Comparison of ENCODE assay signal across 8 mouse cellular contexts in the genomic region with DNA sequence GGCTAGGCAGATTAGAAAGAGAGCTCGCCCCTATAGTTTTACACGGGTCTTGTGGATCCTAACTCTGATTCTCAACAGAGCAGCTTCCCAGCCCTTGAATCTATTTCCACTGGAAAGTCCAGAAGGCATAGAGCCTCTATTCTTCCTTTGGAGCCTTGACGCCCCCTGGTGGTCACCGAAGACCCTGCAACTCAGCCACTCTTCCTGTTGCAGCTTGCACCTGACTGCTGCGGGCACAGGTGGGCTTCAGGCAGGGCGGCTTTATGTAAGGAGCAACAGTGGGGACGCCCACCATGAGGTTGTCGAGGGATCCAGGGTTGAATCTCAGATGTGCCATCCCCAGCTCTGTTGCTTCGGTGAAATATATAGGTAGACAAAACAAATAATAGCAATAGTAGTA. TPM values are rescaled to one million over a fixed set of nuclear protein-coding genes. Genes with fewer than 3 reads are reported as not detected.
DNase-seq lines count a peak whose midpoint lies in the region; ATAC-seq lines count a peak whose summit lies in the region.

No protein-coding gene starts in this region.

- ATAC-seq in hindbrain, embryonic 12.5 days (ENCODE audit: low FRiP score), result no peak
- peak; percentile 75 for ATAC-seq in forebrain, embryonic 14.5 days
- no peak for ATAC-seq in liver, embryonic 13.5 days (ENCODE audit: low read depth)
- ATAC-seq in neural tube, embryonic 15.5 days (ENCODE audit: low FRiP score), result peak; percentile 38; the same call in 1 of the 2 replicates

- H3K9me3 ChIP-seq in hindbrain, embryonic 10.5 days, result no peaks in the 10 kb centered on the region
- H3K9me3 ChIP-seq in hindbrain, embryonic 12.5 days (replicated peaks), result no peaks in the 10 kb centered on the region
- no peaks in the 10 kb centered on the region for H3K9me3 ChIP-seq in forebrain, embryonic 14.5 days (replicated peaks; ENCODE audit: control insufficient read depth, low read length)
- no peaks in the 10 kb centered on the region for H3K9me3 ChIP-seq in liver, embryonic 13.5 days (replicated peaks)
- no peaks in the 10 kb centered on the region for H3K9me3 ChIP-seq in neural tube, embryonic 15.5 days (replicated peaks)

- H3K9ac ChIP-seq in hindbrain, embryonic 12.5 days, result no peak overlapping the region
- H3K9ac ChIP-seq in forebrain, embryonic 14.5 days (ENCODE audit: low read length), result no peak overlapping the region
- no peak overlapping the region for H3K9ac ChIP-seq in liver, embryonic 13.5 days
- H3K9ac ChIP-seq in neural tube, embryonic 15.5 days (replicated peaks), result no peak overlapping the region

- H3K4me2 ChIP-seq in hindbrain, embryonic 12.5 days (replicated peaks), result no peak overlapping the region
- H3K4me2 ChIP-seq in forebrain, embryonic 14.5 days (ENCODE audit: low read length), result no peak overlapping the region
- no peak overlapping the region for H3K4me2 ChIP-seq in liver, embryonic 13.5 days
- no peak overlapping the region for H3K4me2 ChIP-seq in neural tube, embryonic 15.5 days

- H3K27ac ChIP-seq in hindbrain, embryonic 10.5 days, result no peak overlapping the region
- no peak overlapping the region for H3K27ac ChIP-seq in hindbrain, embryonic 12.5 days
- no peak overlapping the region for H3K27ac ChIP-seq in forebrain, embryonic 14.5 days (ENCODE audit: low read depth, low read length)
- H3K27ac ChIP-seq in liver, embryonic 13.5 days, result no peak overlapping the region
- no peak overlapping the region for H3K27ac ChIP-seq in neural tube, embryonic 15.5 days (replicated peaks)

- H3K36me3 ChIP-seq in hindbrain, embryonic 10.5 days, result no peaks in the 10 kb centered on the region
- H3K36me3 ChIP-seq in hindbrain, embryonic 12.5 days, result no peaks in the 10 kb centered on the region
- no peaks in the 10 kb centered on the region for H3K36me3 ChIP-seq in forebrain, embryonic 14.5 days (ENCODE audit: control insufficient read depth, insufficient read depth, low read length)
- no peaks in the 10 kb centered on the region for H3K36me3 ChIP-seq in liver, embryonic 13.5 days
- no peaks in the 10 kb centered on the region for H3K36me3 ChIP-seq in neural tube, embryonic 15.5 days

- WGBS in hindbrain, embryonic 10.5 days, result 9% methylated on average over 9 of the region's 9 CpGs
- WGBS in hindbrain, embryonic 12.5 days, result 9% methylated on average over 9 of the region's 9 CpGs
- 2% methylated on average over 9 of the region's 9 CpGs for WGBS in forebrain, embryonic 14.5 days
- WGBS in liver, embryonic 13.5 days (ENCODE audit: insufficient replicate concordance), result 9% methylated on average over 9 of the region's 9 CpGs
- 6% methylated on average over 9 of the region's 9 CpGs for WGBS in neural tube, embryonic 15.5 days

- H3K27me3 ChIP-seq in hindbrain, embryonic 10.5 days (ENCODE audit: insufficient read depth, poor library complexity, severe bottlenecking), result peaks cover 19% of the 10 kb centered on the region
- H3K27me3 ChIP-seq in hindbrain, embryonic 12.5 days, result peaks cover 16% of the 10 kb centered on the region
- H3K27me3 ChIP-seq in forebrain, embryonic 14.5 days (replicated peaks; ENCODE audit: control insufficient read depth, insufficient read depth, low read length), result peaks cover 10% of the 10 kb centered on the region
- 0 out of 2 replicates have a peak, but pooled peaks cover 3% of the 10 kb centered on the region for H3K27me3 ChIP-seq in liver, embryonic 13.5 days
- peaks cover 8% of the 10 kb centered on the region; the same call in 1 of the 2 replicates for H3K27me3 ChIP-seq in neural tube, embryonic 15.5 days (replicated peaks)

- DNase-seq in hindbrain, embryonic 10.5 days (ENCODE audit: low spot score), result peak; percentile 76
- peak; percentile 28 for DNase-seq in c-Kit-positive CD71-negative TER-119-negative erythroid progenitor cells, embryonic 14.5 days (ENCODE audit: low read depth)
- DNase-seq in forebrain, embryonic 14.5 days (ENCODE audit: low spot score), result peak; percentile 87
- DNase-seq in kidney, adult 8-10 months, result peak; percentile 36 to 70
- DNase-seq in liver, embryonic 13.5 days, result peak; percentile 19
- DNase-seq in thymus, postnatal 14 days, result peak; percentile 61

- peaks cover 6% of the 10 kb centered on the region for H3K4me1 ChIP-seq in hindbrain, embryonic 10.5 days (replicated peaks)
- H3K4me1 ChIP-seq in hindbrain, embryonic 12.5 days, result no peaks in the 10 kb centered on the region
- no peaks in the 10 kb centered on the region for H3K4me1 ChIP-seq in forebrain, embryonic 14.5 days (ENCODE audit: control insufficient read depth, insufficient read depth, low read length)
- no peaks in the 10 kb centered on the region for H3K4me1 ChIP-seq in liver, embryonic 13.5 days (replicated peaks)
- no peaks in the 10 kb centered on the region for H3K4me1 ChIP-seq in neural tube, embryonic 15.5 days

- no peak overlapping the region for H3K4me3 ChIP-seq in hindbrain, embryonic 10.5 days
- no peak overlapping the region for H3K4me3 ChIP-seq in hindbrain, embryonic 12.5 days
- H3K4me3 ChIP-seq in forebrain, embryonic 14.5 days (ENCODE audit: low read depth, low read length), result no peak overlapping the region
- no peak overlapping the region for H3K4me3 ChIP-seq in liver, embryonic 13.5 days (replicated peaks)
- no peak overlapping the region for H3K4me3 ChIP-seq in neural tube, embryonic 15.5 days (replicated peaks)

RNA-seq across cellular contexts. Expression of a gene that starts 34.5 kb away (rescaled TPM):
- 1.6 and 13.8 TPM in 2 replicates for polyA plus RNA-seq in hindbrain, embryonic 10.5 days (2016; fragmentation: Nextera tagmentation; extraction: Ambion mirVana)
- 73.4 and 73.8 TPM in 2 replicates for polyA plus RNA-seq in hindbrain, embryonic 12.5 days (2016; fragmentation: Nextera tagmentation; extraction: Ambion mirVana)
- 108 and 139 TPM in 2 replicates for polyA plus RNA-seq in forebrain, embryonic 14.5 days (2014; fragmentation: Nextera tagmentation; extraction: Ambion mirVana)
- polyA plus RNA-seq in liver, embryonic 13.5 days (2015; fragmentation: Nextera tagmentation; extraction: Ambion mirVana), result 0.57 and 0.95 TPM in 2 replicates
- polyA plus RNA-seq in neural tube, embryonic 15.5 days (2015; fragmentation: Nextera tagmentation; extraction: Ambion mirVana), result 359 and 415 TPM in 2 replicates

RNA-seq across cellular contexts. Expression of a gene that starts 40.4 kb away (rescaled TPM):
- 80.3 and 80.7 TPM in 2 replicates for polyA plus RNA-seq in hindbrain, embryonic 10.5 days (2016; fragmentation: Nextera tagmentation; extraction: Ambion mirVana)
- 92.5 and 94.5 TPM in 2 replicates for polyA plus RNA-seq in hindbrain, embryonic 12.5 days (2016; fragmentation: Nextera tagmentation; extraction: Ambion mirVana)
- 54.0 and 63.6 TPM in 2 replicates for polyA plus RNA-seq in forebrain, embryonic 14.5 days (2014; fragmentation: Nextera tagmentation; extraction: Ambion mirVana)
- polyA plus RNA-seq in liver, embryonic 13.5 days (2015; fragmentation: Nextera tagmentation; extraction: Ambion mirVana), result 14.3 and 17.2 TPM in 2 replicates
- 61.2 and 64.5 TPM in 2 replicates for polyA plus RNA-seq in neural tube, embryonic 15.5 days (2015; fragmentation: Nextera tagmentation; extraction: Ambion mirVana)

Comparison
In these comparisons a context has a peak if more than half of its experiments do, and no peak if none do; other contexts are left out.
1. DNase-seq: peak in every context shown above with its lines; median percentile 87 in forebrain, embryonic 14.5 days; 76 in hindbrain, embryonic 10.5 days; 61 in thymus, postnatal 14 days; 53 in kidney, adult 8-10 months; 28 in c-Kit-positive CD71-negative TER-119-negative erythroid progenitor cells, embryonic 14.5 days; 19 in liver, embryonic 13.5 days.
2. ATAC-seq: peak in forebrain, embryonic 14.5 days (single experiment) and neural tube, embryonic 15.5 days (single experiment); none in hindbrain, embryonic 12.5 days (single experiment) and liver, embryonic 13.5 days (single experiment).